Mouse (Mus musculus): ENCODE data around the gene Dohh. TPM values are rescaled to one million over a fixed set of nuclear protein-coding genes. Genes with fewer than 3 reads are reported as not detected.

The Dohh gene
- total RNA-seq, 2 experiments from 2014 or later: 36.5 to 42.5 TPM

- DNase-seq: no peak
- intact Hi-C loops (cut with DNase I): no loop called here
Observed at GRCm38 (mm10) chr10:81401205-81401520, 16.9 kb downstream of the Dohh start.

- peak in 1 of 2 experiments; percentile 77 for DNase-seq
- intact Hi-C loops (cut with DNase I): no loop called here
Observed at GRCm38 (mm10) chr10:81401521-81402226, 17.4 kb downstream of the Dohh start.

GRCm38 (mm10) chr10:81402227-81402765, 18.1 kb downstream of the Dohh start:
- no peak for DNase-seq
- intact Hi-C loops (cut with DNase I): no loop called here

GRCm38 (mm10) chr10:81403511-81403910, 19.3 kb downstream of the Dohh start:
- DNase-seq: no peak

GRCm38 (mm10) chr10:81404082-81404481, 19.9 kb downstream of the Dohh start:
- DNase-seq: no peak
- intact Hi-C loops (cut with DNase I): no loop called here

More at GRCm38 (mm10) chr10:81403511-81403910, 19.3 kb downstream of the Dohh start:
- intact Hi-C loops (cut with DNase I): no loop called here

- DNase-seq: no peak
- intact Hi-C loops (cut with DNase I): no loop called here
Observed at GRCm38 (mm10) chr10:81404720-81405119, 20.5 kb downstream of the Dohh start.

- intact Hi-C loops (cut with DNase I): loop anchor here (2.0 kb wide), 1 partner anchor 29 kb away; no protein-coding TSS in a partner anchor
- peak in 1 of 2 experiments; percentile 63 for DNase-seq
Observed at GRCm38 (mm10) chr10:81405588-81406201, 21.5 kb downstream of the Dohh start.

GRCm38 (mm10) chr10:81406504-81407440, 22.5 kb downstream of the Dohh start:
- DNase-seq: no peak
- intact Hi-C loops (cut with DNase I): loop anchor here (2.0 kb wide), 1 partner anchor 28 kb away; no protein-coding TSS in a partner anchor

GRCm38 (mm10) chr10:81407539-81408423, 23.6 kb downstream of the Dohh start:
- intact Hi-C loops (cut with DNase I): loop anchor here (2.0 kb wide), 1 partner anchor 27 kb away; no protein-coding TSS in a partner anchor
- peak; percentile 65 to 66 for DNase-seq

- DNase-seq: no peak
- intact Hi-C loops (cut with DNase I): no loop called here
Observed at GRCm38 (mm10) chr10:81408424-81408729, 24.1 kb downstream of the Dohh start.

GRCm38 (mm10) chr10:81408871-81409291, 24.7 kb downstream of the Dohh start:
- intact Hi-C loops (cut with DNase I): no loop called here

GRCm38 (mm10) chr10:81409330-81409729, 25.1 kb downstream of the Dohh start:
- DNase-seq: no peak
- intact Hi-C loops (cut with DNase I): no loop called here

More at GRCm38 (mm10) chr10:81408871-81409291, 24.7 kb downstream of the Dohh start:
- DNase-seq: peak; percentile 84 to 85

GRCm38 (mm10) chr10:81410350-81410749, 26.1 kb downstream of the Dohh start:
- intact Hi-C loops (cut with DNase I): no loop called here
- no peak for DNase-seq

GRCm38 (mm10) chr10:81410981-81411380, 26.8 kb downstream of the Dohh start:
- DNase-seq: no peak
- intact Hi-C loops (cut with DNase I): no loop called here

- DNase-seq: peak; percentile 92 to 98
Observed at GRCm38 (mm10) chr10:81411471-81412400, 27.5 kb downstream of the Dohh start.

GRCm38 (mm10) chr10:81412586-81413309, 28.5 kb downstream of the Dohh start:
- intact Hi-C loops (cut with DNase I): no loop called here
- peak in 1 of 2 experiments; percentile 18 for DNase-seq

More at GRCm38 (mm10) chr10:81411471-81412400, 27.5 kb downstream of the Dohh start:
- intact Hi-C loops (cut with DNase I): no loop called here

- intact Hi-C loops (cut with DNase I): no loop called here
- DNase-seq: peak; percentile 88 to 93
Observed at GRCm38 (mm10) chr10:81413310-81414261, 29.4 kb downstream of the Dohh start.

Measured in gastrocnemius, postnatal 36 days (tissue).